8 mouse cellular contexts compared by ENCODE assay signal in genomic region chr15:81236062-81236461, GRCm38 (mm10). TPM values are rescaled to one million over a fixed set of nuclear protein-coding genes. Genes with fewer than 3 reads are reported as not detected.
A peak's percentile ranks its signal among the peaks of the same experiment; 100 is the strongest.
DNase-seq lines count a peak whose midpoint lies in the region; ATAC-seq and TF ChIP-seq lines count a peak whose summit lies in the region.

No protein-coding gene starts in this region.

- no peak overlapping the region for H3K9ac ChIP-seq in heart, embryonic 15.5 days
- no peak overlapping the region; the same call in 1 of the 2 replicates for H3K9ac ChIP-seq in hindbrain, embryonic 11.5 days (ENCODE audit: low read depth, low read length)

- peaks cover 50% of the 10 kb centered on the region for H3K27me3 ChIP-seq in heart, embryonic 15.5 days
- H3K27me3 ChIP-seq in hindbrain, embryonic 11.5 days (ENCODE audit: control insufficient read depth, insufficient read depth, low read length), result peaks cover 2% of the 10 kb centered on the region
- peaks cover 47% of the 10 kb centered on the region for H3K27me3 ChIP-seq in midbrain, embryonic 10.5 days (ENCODE audit: low read depth, poor library complexity, severe bottlenecking)

- DNase-seq in heart, postnatal 4 days, result no peak
- peak; percentile 10 for DNase-seq in brain, embryonic 14.5 days (ENCODE audit: low read depth)
- DNase-seq in hindbrain, embryonic 11.5 days (ENCODE audit: low spot score), result no peak
- DNase-seq in midbrain, embryonic 10.5 days (ENCODE audit: low spot score), result peak; percentile 31
- no peak for DNase-seq in yolk sac, embryonic 10.5 days (ENCODE audit: low spot score)
- no peak for DNase-seq in adrenal gland, postnatal 36 days
- no peak for DNase-seq in thymus, postnatal 36 days

- H3K27ac ChIP-seq in heart, embryonic 15.5 days, result no peak overlapping the region
- no peak overlapping the region for H3K27ac ChIP-seq in hindbrain, embryonic 11.5 days (ENCODE audit: low read depth, low read length)
- H3K27ac ChIP-seq in midbrain, embryonic 10.5 days (replicated peaks), result peak overlapping the region; percentile 77

- TF ChIP-seq CTCF in brain, embryonic 14.5 days (IDR thresholded peaks at IDR 0.05; ENCODE audit: borderline replicate concordance, extremely low read depth, insufficient read depth, insufficient read length), result no peak

- no peaks in the 10 kb centered on the region for H3K36me3 ChIP-seq in heart, embryonic 15.5 days
- no peaks in the 10 kb centered on the region for H3K36me3 ChIP-seq in hindbrain, embryonic 11.5 days (ENCODE audit: control insufficient read depth, insufficient read depth, low read length)
- H3K36me3 ChIP-seq in midbrain, embryonic 10.5 days, result no peaks in the 10 kb centered on the region

- H3K9me3 ChIP-seq in heart, embryonic 15.5 days (replicated peaks), result no peaks in the 10 kb centered on the region
- no peaks in the 10 kb centered on the region for H3K9me3 ChIP-seq in hindbrain, embryonic 11.5 days (ENCODE audit: control insufficient read depth, low read length)
- H3K9me3 ChIP-seq in midbrain, embryonic 10.5 days (replicated peaks), result no peaks in the 10 kb centered on the region

- WGBS in heart, embryonic 15.5 days, result 6% methylated on average over 8 of the region's 8 CpGs
- WGBS in hindbrain, embryonic 11.5 days, result 7% methylated on average over 8 of the region's 8 CpGs
- 5% methylated on average over 8 of the region's 8 CpGs for WGBS in midbrain, embryonic 10.5 days

- TF ChIP-seq POLR2A in brain, embryonic 14.5 days (IDR thresholded peaks at IDR 0.05; ENCODE audit: borderline replicate concordance, extremely low read depth, insufficient read depth, insufficient read length, poor library complexity, severe bottlenecking), result no peak

- ATAC-seq in heart, embryonic 15.5 days (replicated peaks; ENCODE audit: insufficient number of reproducible peaks, insufficient read depth, low FRiP score, low read depth), result no peak
- ATAC-seq in hindbrain, embryonic 11.5 days (ENCODE audit: low FRiP score), result no peak

- peaks cover 11% of the 10 kb centered on the region for H3K4me1 ChIP-seq in heart, embryonic 15.5 days (replicated peaks)
- peaks cover 2% of the 10 kb centered on the region; the same call in 1 of the 2 replicates for H3K4me1 ChIP-seq in hindbrain, embryonic 11.5 days (replicated peaks; ENCODE audit: control insufficient read depth, insufficient read depth, low read length)
- peaks cover 37% of the 10 kb centered on the region for H3K4me1 ChIP-seq in midbrain, embryonic 10.5 days

- H3K4me2 ChIP-seq in heart, embryonic 15.5 days, result peak overlapping the region; percentile 81
- H3K4me2 ChIP-seq in hindbrain, embryonic 11.5 days (replicated peaks; ENCODE audit: low read depth, low read length), result peak overlapping the region; percentile 87

- peak overlapping the region; percentile 43 for H3K4me3 ChIP-seq in heart, embryonic 15.5 days
- peak overlapping the region; percentile 34 for H3K4me3 ChIP-seq in hindbrain, embryonic 11.5 days (ENCODE audit: low read depth, low read length)
- H3K4me3 ChIP-seq in midbrain, embryonic 10.5 days, result peak overlapping the region; percentile 62

RNA-seq across cellular contexts. Expression of gene Mchr1, which starts 0.8 kb away (rescaled TPM):
- 0.13 and 0.22 TPM in 2 replicates for polyA plus RNA-seq in heart, embryonic 15.5 days (2015; fragmentation: Nextera tagmentation; extraction: Ambion mirVana)
- total RNA-seq in heart, postnatal 4 days (2021), result not detected
- 3.1 and 3.3 TPM in 2 replicates for polyA plus RNA-seq in brain, embryonic 14.5 days (2012; rRNA removed)
- 0.09 and 0.59 TPM in 2 replicates for polyA plus RNA-seq in hindbrain, embryonic 11.5 days (2014; fragmentation: Nextera tagmentation; extraction: Ambion mirVana)
- 0.43 and 1.0 TPM in 2 replicates for polyA plus RNA-seq in midbrain, embryonic 10.5 days (2016; fragmentation: Nextera tagmentation; extraction: Ambion mirVana)
- total RNA-seq in adrenal gland, postnatal 36 days (2021), result under 1 TPM; 0.33 to 0.53 TPM

RNA-seq across cellular contexts. Expression of gene Mrtfa, which starts 45.5 kb away (rescaled TPM):
- polyA plus RNA-seq in heart, embryonic 15.5 days (2015; fragmentation: Nextera tagmentation; extraction: Ambion mirVana), result 11.4 and 19.0 TPM in 2 replicates
- total RNA-seq in heart, postnatal 4 days (2021), result 10 to 100 TPM; 17.5 to 17.7 TPM
- 20.5 and 42.8 TPM in 2 replicates for polyA plus RNA-seq in brain, embryonic 14.5 days (2012; rRNA removed)
- 19.6 and 31.9 TPM in 2 replicates for polyA plus RNA-seq in hindbrain, embryonic 11.5 days (2014; fragmentation: Nextera tagmentation; extraction: Ambion mirVana)
- 20.5 and 23.0 TPM in 2 replicates for polyA plus RNA-seq in midbrain, embryonic 10.5 days (2016; fragmentation: Nextera tagmentation; extraction: Ambion mirVana)
- 10 to 100 TPM; 28.6 to 31.0 TPM for total RNA-seq in adrenal gland, postnatal 36 days (2021)

Comparison
In these comparisons a context has a peak if more than half of its experiments do, and no peak if none do; other contexts are left out.
1. DNase-seq: peak in brain, embryonic 14.5 days (single experiment) and midbrain, embryonic 10.5 days (single experiment); none in heart, postnatal 4 days (single experiment), hindbrain, embryonic 11.5 days (single experiment), yolk sac, embryonic 10.5 days (single experiment), adrenal gland, postnatal 36 days (0 of 2) and thymus, postnatal 36 days (0 of 2).
2. Peak in every context shown above with its lines, with median percentiles within 50 percentile points of each other: H3K4me3 ChIP-seq.